Mouse (Mus musculus): ENCODE measurements around the gene Fntb.

GRCm38 (mm10) chr12:76943046-76943445 is 177.7 kb downstream of the Fntb start:
- TF ChIP-seq CTCF (IDR thresholded peaks at IDR 0.05; ENCODE audit: low read depth, low read length) (no peak), TAL1 (conservative IDR thresholded peaks at IDR 0.05; ENCODE audit: low read depth, low read length) (no peak), GATA1 (IDR thresholded peaks at IDR 0.05; ENCODE audit: borderline replicate concordance, low read length) (no peak), GATA2 (IDR thresholded peaks at IDR 0.05; ENCODE audit: borderline replicate concordance, low read depth, low read length) (no peak), POLR2AphosphoS5 (IDR thresholded peaks at IDR 0.05; ENCODE audit: insufficient replicate concordance, low read depth, low read length) (no peak)
